Mouse (Mus musculus): Measurements from ENCODE around the gene Tfg. TPM values are rescaled to one million over a fixed set of nuclear protein-coding genes. Genes with fewer than 3 reads are reported as not detected.

The Tfg gene
- polyA plus RNA-seq, 1 experiment from 2014 or later, result 157 TPM

GRCm38 (mm10) chr16:56690715-56691114, 26.5 kb downstream of the Tfg start:
- Histone ChIP-seq H3K36me3 (peaks cover 36% of the 10 kb centered on the region), H3K4me2 (replicated peaks) (no peak overlapping the region), H3K4me3 (replicated peaks) (no peak overlapping the region), H3K27me3 (no peaks in the 10 kb centered on the region), H3K4me1 (no peaks in the 10 kb centered on the region), H3K9me3 (replicated peaks) (no peaks in the 10 kb centered on the region), H3K9ac (no peak overlapping the region), H3K27ac (replicated peaks) (no peak overlapping the region)
- WGBS, result 83% methylated on average over 7 of the region's 7 CpGs
- no peak for ATAC-seq (ENCODE audit: insufficient number of reproducible peaks, low FRiP score, low TSS enrichment, low read depth)

DNA sequence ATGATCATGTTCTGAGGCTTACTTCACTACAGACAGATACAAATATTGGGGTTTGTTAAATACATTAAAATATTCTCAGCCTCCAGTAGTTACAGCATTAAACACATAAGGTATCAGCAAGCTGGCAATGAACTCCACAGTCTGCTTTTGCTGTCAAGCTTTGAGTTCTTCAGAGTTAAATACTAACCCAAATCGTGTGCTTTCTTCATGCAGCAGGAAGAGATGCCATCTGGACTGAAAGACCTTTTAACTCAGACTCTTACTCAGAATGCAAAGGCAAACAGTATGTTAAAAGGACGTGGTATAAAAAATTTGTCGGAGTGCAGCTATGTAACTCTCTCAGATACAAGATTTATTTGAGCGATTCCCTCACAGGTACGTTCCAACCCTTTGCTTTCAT, 30.5 kb downstream of the Tfg start:
- peaks cover 41% of the 10 kb centered on the region for H3K36me3 ChIP-seq
- H3K27me3 ChIP-seq, result no peaks in the 10 kb centered on the region
- H3K9me3 ChIP-seq (replicated peaks), result no peaks in the 10 kb centered on the region
- 90% methylated on average over 5 of the region's 5 CpGs for WGBS
- H3K9ac ChIP-seq, result no peak overlapping the region
- no peaks in the 10 kb centered on the region for H3K4me1 ChIP-seq
- ATAC-seq (ENCODE audit: insufficient number of reproducible peaks, low FRiP score, low TSS enrichment, low read depth), result no peak
- no peak overlapping the region for H3K27ac ChIP-seq (replicated peaks)
- H3K4me3 ChIP-seq (replicated peaks), result no peak overlapping the region
- no peak overlapping the region for H3K4me2 ChIP-seq (replicated peaks)

DNA sequence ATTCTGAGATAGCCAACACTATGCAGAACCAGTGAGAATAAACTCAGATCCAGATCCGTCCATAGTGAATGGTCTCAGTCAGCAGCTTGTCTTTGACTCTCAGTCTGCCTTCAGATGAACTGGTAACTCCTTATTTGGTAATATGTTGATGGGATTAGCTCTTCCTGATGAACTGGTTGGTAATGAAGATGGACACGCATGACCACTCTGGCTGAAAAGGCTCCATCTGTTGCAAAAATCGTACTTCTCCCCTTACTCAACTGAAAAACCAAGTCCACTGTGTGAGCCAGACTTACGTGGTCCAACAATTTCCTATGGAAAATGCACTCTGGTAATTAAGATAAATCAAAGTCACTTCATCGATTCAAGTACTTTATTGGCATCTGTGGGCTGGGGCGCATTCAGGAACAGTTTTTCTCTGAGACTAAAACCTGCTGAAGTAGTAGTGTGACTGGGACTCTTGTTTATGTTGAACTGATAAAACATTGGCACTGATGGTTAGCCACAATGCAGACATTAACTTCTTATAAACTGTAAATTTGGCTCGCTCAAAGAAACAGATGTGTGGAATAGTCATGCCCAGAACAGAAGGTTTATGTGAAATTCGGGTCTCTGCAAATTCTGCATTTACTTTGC, 36.1 kb downstream of the Tfg start:
- Histone ChIP-seq H3K27ac (replicated peaks) (no peak overlapping the region), H3K36me3 (peaks cover 18% of the 10 kb centered on the region; the same call in 1 of the 2 replicates), H3K9ac (no peak overlapping the region), H3K4me2 (replicated peaks) (no peak overlapping the region), H3K4me3 (replicated peaks) (no peak overlapping the region), H3K27me3 (no peaks in the 10 kb centered on the region), H3K4me1 (no peaks in the 10 kb centered on the region), H3K9me3 (replicated peaks) (no peaks in the 10 kb centered on the region)
- ATAC-seq (ENCODE audit: insufficient number of reproducible peaks, low FRiP score, low TSS enrichment, low read depth), result no peak
- 73% methylated on average over 8 of the region's 8 CpGs for WGBS

GRCm38 (mm10) chr16:56677146-56677545, 40.1 kb downstream of the Tfg start:
- Histone ChIP-seq H3K4me1 (no peaks in the 10 kb centered on the region), H3K9me3 (replicated peaks) (no peaks in the 10 kb centered on the region), H3K4me2 (replicated peaks) (no peak overlapping the region), H3K36me3 (no peaks in the 10 kb centered on the region), H3K27ac (replicated peaks) (no peak overlapping the region), H3K27me3 (no peaks in the 10 kb centered on the region), H3K4me3 (replicated peaks) (no peak overlapping the region), H3K9ac (no peak overlapping the region)
- WGBS, result 67% methylated on average over 4 of the region's 4 CpGs
- ATAC-seq (ENCODE audit: insufficient number of reproducible peaks, low FRiP score, low TSS enrichment, low read depth), result no peak

DNA sequence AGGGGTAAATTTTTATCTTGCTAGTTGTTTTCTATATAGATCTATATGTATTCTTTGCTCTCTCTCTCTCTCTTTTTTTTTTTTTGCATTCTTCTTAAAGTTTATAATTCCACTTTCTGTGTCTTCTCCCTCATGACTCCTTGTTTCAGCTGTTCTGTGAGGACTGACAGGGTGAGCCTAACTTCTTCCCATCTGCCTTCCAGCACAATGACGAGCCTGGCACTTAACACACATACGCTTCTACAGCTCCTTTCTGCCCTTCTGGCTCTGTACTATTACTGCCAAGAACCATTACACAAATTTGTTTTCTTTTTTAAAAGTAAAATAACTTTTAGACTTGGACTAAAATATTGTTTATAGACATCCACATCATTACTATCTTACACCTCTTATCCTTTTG, 43.8 kb downstream of the Tfg start:
- WGBS, result 79% methylated on average over 2 of the region's 2 CpGs

GRCm38 (mm10) chr16:56670941-56671340, 46.3 kb downstream of the Tfg start:
- H3K4me2 ChIP-seq (replicated peaks), result no peak overlapping the region
- no peak overlapping the region for H3K9ac ChIP-seq
- H3K4me1 ChIP-seq, result no peaks in the 10 kb centered on the region
- H3K27me3 ChIP-seq, result no peaks in the 10 kb centered on the region
- H3K9me3 ChIP-seq (replicated peaks), result no peaks in the 10 kb centered on the region
- no peak for ATAC-seq (ENCODE audit: insufficient number of reproducible peaks, low FRiP score, low TSS enrichment, low read depth)
- no peaks in the 10 kb centered on the region for H3K36me3 ChIP-seq
- no peak overlapping the region for H3K27ac ChIP-seq (replicated peaks)
- WGBS, result 72% methylated on average over 8 of the region's 8 CpGs
- H3K4me3 ChIP-seq (replicated peaks), result no peak overlapping the region

More for the DNA sequence above, 43.8 kb downstream of the Tfg start:
- H3K27me3 ChIP-seq, result no peaks in the 10 kb centered on the region
- H3K4me2 ChIP-seq (replicated peaks), result no peak overlapping the region
- H3K27ac ChIP-seq (replicated peaks), result no peak overlapping the region
- H3K9me3 ChIP-seq (replicated peaks), result no peaks in the 10 kb centered on the region
- H3K4me1 ChIP-seq, result no peaks in the 10 kb centered on the region
- no peak overlapping the region for H3K4me3 ChIP-seq (replicated peaks)
- H3K9ac ChIP-seq, result no peak overlapping the region
- ATAC-seq (ENCODE audit: insufficient number of reproducible peaks, low FRiP score, low TSS enrichment, low read depth), result no peak
- H3K36me3 ChIP-seq, result no peaks in the 10 kb centered on the region

DNA sequence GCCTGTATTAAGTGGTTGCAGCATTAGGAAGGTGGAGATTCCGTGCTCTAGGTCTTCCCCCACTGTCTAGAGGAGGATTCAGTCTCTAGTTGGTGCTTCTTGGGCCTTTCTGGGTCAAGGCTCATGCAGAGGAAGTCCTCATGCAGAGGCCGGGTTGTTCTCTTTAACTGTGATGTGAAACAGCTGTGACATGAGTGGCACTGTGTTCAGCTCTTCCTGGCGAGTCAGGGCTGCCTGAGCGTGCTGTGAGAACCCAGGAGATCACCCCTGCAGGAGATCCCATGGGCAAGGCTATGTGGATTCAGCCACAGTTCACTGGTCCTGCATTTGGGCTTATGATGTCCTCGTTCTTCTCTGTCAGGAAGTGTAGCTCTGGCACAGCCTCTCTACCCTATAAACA, 47.7 kb downstream of the Tfg start:
- Histone ChIP-seq H3K27ac (replicated peaks) (no peak overlapping the region), H3K4me3 (replicated peaks) (no peak overlapping the region), H3K9me3 (replicated peaks) (no peaks in the 10 kb centered on the region), H3K4me1 (no peaks in the 10 kb centered on the region), H3K36me3 (no peaks in the 10 kb centered on the region), H3K27me3 (no peaks in the 10 kb centered on the region), H3K9ac (no peak overlapping the region), H3K4me2 (replicated peaks) (no peak overlapping the region)
- ATAC-seq (ENCODE audit: insufficient number of reproducible peaks, low FRiP score, low TSS enrichment, low read depth), result no peak
- WGBS, result 64% methylated on average over 5 of the region's 5 CpGs

- no peaks in the 10 kb centered on the region for H3K27me3 ChIP-seq
- no peak overlapping the region for H3K27ac ChIP-seq (replicated peaks)
- no peaks in the 10 kb centered on the region for H3K4me1 ChIP-seq
- no peak overlapping the region for H3K9ac ChIP-seq
- H3K4me2 ChIP-seq (replicated peaks), result no peak overlapping the region
- ATAC-seq (ENCODE audit: insufficient number of reproducible peaks, low FRiP score, low TSS enrichment, low read depth), result no peak
- H3K4me3 ChIP-seq (replicated peaks), result no peak overlapping the region
- no peaks in the 10 kb centered on the region for H3K9me3 ChIP-seq (replicated peaks)
- no peaks in the 10 kb centered on the region for H3K36me3 ChIP-seq
These were observed 58.4 kb downstream of the Tfg start for GRCm38 (mm10) chr16:56658866-56659265.

DNA sequence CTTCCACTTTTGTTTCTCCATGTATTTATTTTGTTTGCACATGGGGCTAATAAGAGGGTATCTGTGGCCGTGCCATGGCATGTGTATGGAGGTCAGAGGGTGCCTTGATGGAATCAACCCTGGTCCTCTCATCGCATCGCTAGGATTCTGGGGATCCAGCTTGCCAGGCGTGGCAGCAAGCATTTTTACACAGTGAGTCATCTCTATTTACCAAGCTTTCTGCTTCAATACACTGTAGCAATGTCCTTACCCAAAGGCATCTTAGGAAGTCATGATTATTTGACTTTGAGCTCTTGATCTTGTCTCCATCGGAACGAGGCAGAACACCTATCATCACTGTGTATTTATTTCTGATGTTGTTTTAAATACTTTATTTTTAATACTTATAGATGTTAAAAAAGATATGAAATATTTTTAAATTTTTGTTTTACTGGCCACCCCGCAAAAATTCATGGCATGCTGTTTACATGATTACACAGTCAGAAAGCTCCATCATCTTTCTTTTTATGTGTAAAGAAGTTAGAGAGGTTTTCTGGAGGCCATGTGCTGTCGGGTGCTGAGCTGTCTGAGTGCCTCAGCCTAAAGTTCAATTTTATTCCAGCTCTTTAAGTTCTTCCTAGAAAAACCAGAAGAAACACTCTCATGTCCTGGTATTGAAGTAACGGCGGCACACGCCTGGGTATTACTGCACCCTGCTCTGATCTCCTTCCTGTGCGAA, 61.9 kb downstream of the Tfg start:
- WGBS, result 64% methylated on average over 12 of the region's 12 CpGs
- no peaks in the 10 kb centered on the region for H3K36me3 ChIP-seq
- no peaks in the 10 kb centered on the region for H3K9me3 ChIP-seq (replicated peaks)
- H3K27ac ChIP-seq (replicated peaks), result no peak overlapping the region
- H3K4me1 ChIP-seq, result no peaks in the 10 kb centered on the region
- no peak overlapping the region for H3K9ac ChIP-seq
- no peaks in the 10 kb centered on the region for H3K27me3 ChIP-seq
- no peak overlapping the region for H3K4me3 ChIP-seq (replicated peaks)
- no peak overlapping the region for H3K4me2 ChIP-seq (replicated peaks)
- ATAC-seq (ENCODE audit: insufficient number of reproducible peaks, low FRiP score, low TSS enrichment, low read depth), result no peak

GRCm38 (mm10) chr16:56646382-56647172, 70.7 kb downstream of the Tfg start:
- no peak overlapping the region for H3K4me3 ChIP-seq (replicated peaks)

DNA sequence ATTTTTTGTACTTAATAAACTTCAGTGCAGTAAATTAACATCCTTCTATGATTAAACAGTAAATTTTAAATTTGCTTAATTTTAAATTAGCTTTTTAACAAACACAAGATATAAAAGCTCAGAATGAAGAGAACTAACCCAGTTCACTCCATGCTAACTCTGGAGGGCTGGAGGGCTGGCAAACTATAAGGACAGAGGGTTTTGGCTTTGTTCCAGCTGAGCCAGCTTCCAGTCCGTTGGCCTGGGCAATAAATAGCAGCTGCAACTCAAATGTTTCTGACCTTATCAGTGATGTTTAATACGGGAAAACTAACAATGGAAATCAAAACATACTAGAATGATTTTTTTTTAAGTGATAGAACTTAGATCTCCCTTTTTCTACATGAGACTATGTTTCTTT, 72.0 kb downstream of the Tfg start:
- Histone ChIP-seq H3K36me3 (no peaks in the 10 kb centered on the region), H3K27ac (replicated peaks) (no peak overlapping the region), H3K27me3 (no peaks in the 10 kb centered on the region), H3K9me3 (replicated peaks) (no peaks in the 10 kb centered on the region), H3K4me2 (replicated peaks) (no peak overlapping the region), H3K4me1 (no peaks in the 10 kb centered on the region), H3K9ac (no peak overlapping the region), H3K4me3 (replicated peaks) (no peak overlapping the region)
- WGBS, result 17% methylated on average over 2 of the region's 2 CpGs
- no peak for ATAC-seq (ENCODE audit: insufficient number of reproducible peaks, low FRiP score, low TSS enrichment, low read depth)

More at GRCm38 (mm10) chr16:56646382-56647172, 70.7 kb downstream of the Tfg start:
- H3K27ac ChIP-seq (replicated peaks), result no peak overlapping the region
- no peaks in the 10 kb centered on the region for H3K4me1 ChIP-seq
- H3K9me3 ChIP-seq (replicated peaks), result no peaks in the 10 kb centered on the region
- ATAC-seq (ENCODE audit: insufficient number of reproducible peaks, low FRiP score, low TSS enrichment, low read depth), result no peak
- no peak overlapping the region for H3K9ac ChIP-seq
- 33% methylated on average over 7 of the region's 7 CpGs for WGBS
- no peaks in the 10 kb centered on the region for H3K27me3 ChIP-seq
- no peaks in the 10 kb centered on the region for H3K36me3 ChIP-seq
- H3K4me2 ChIP-seq (replicated peaks), result no peak overlapping the region
